ENCODE assay signal across 8 mouse cellular contexts in the genomic region with DNA sequence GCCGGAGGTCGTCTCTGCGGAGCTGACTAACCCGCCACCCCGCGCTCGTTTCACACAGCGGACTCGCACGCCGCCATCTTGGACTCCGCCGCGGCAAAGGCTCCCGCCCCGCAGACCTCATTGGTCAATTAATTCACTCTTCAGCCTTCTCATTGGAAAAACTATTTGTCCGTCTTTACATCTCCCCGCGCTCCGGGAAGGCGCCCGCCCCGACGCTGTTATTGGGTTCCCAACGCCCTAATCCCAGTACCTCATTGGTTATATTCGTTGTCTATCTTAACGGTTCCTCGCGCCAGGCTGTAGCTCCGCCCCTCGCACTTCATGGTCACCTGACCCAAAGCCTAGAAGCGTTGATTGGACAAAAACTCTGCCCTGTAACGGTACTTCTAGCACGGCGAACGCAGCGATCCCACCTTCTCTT. TPM values are rescaled to one million over a fixed set of nuclear protein-coding genes. Genes with fewer than 3 reads are reported as not detected.
DNase-seq lines count a peak whose midpoint lies in the region; ATAC-seq and TF ChIP-seq lines count a peak whose summit lies in the region.

No protein-coding gene starts in this region.

- under 1% methylated on average over 37 of the region's 37 CpGs for WGBS in forebrain, embryonic 13.5 days
- under 1% methylated on average over 37 of the region's 37 CpGs for WGBS in heart, postnatal 0 days
- under 1% methylated on average over 37 of the region's 37 CpGs for WGBS in liver, embryonic 16.5 days (ENCODE audit: insufficient replicate concordance)
- WGBS in neural tube, embryonic 13.5 days = under 1% methylated on average over 37 of the region's 37 CpGs

- peak; percentile 98 for ATAC-seq in forebrain, embryonic 13.5 days
- ATAC-seq in heart, postnatal 0 days (ENCODE audit: insufficient read depth, low read depth) = peak; percentile 93
- peak; percentile 87 for ATAC-seq in liver, embryonic 16.5 days (ENCODE audit: low read depth)
- ATAC-seq in neural tube, embryonic 13.5 days (ENCODE audit: low read depth) = peak; percentile 98

- peak overlapping the region; percentile 93 for H3K9ac ChIP-seq in forebrain, embryonic 13.5 days
- H3K9ac ChIP-seq in heart, postnatal 0 days (replicated peaks; ENCODE audit: low read depth, low read length) = peak overlapping the region; percentile 99
- H3K9ac ChIP-seq in liver, embryonic 16.5 days (ENCODE audit: low read depth, low read length) = peak overlapping the region; percentile 95
- H3K9ac ChIP-seq in neural tube, embryonic 13.5 days = peak overlapping the region; percentile 87

- H3K36me3 ChIP-seq in E14TG2a.4 (ENCODE audit: insufficient read depth, low read length) = peaks cover 41% of the 10 kb centered on the region
- H3K36me3 ChIP-seq in forebrain, embryonic 13.5 days (ENCODE audit: poor library complexity, severe bottlenecking) = peaks cover 16% of the 10 kb centered on the region
- peaks cover 12% of the 10 kb centered on the region for H3K36me3 ChIP-seq in heart, postnatal 0 days (replicated peaks; ENCODE audit: control insufficient read depth, insufficient read depth, low read length)
- H3K36me3 ChIP-seq in liver, embryonic 16.5 days (ENCODE audit: control insufficient read depth, insufficient read depth) = peaks cover 19% of the 10 kb centered on the region
- H3K36me3 ChIP-seq in neural tube, embryonic 13.5 days = peaks cover 14% of the 10 kb centered on the region

- peak overlapping the region; percentile 97 for H3K4me3 ChIP-seq in E14TG2a.4 (replicated peaks; ENCODE audit: low read length)
- H3K4me3 ChIP-seq in forebrain, embryonic 13.5 days = peak overlapping the region; percentile 98
- H3K4me3 ChIP-seq in heart, postnatal 0 days (ENCODE audit: low read depth, low read length) = peak overlapping the region; percentile 100
- H3K4me3 ChIP-seq in liver, embryonic 16.5 days (ENCODE audit: low read depth, low read length) = peak overlapping the region; percentile 99
- H3K4me3 ChIP-seq in neural tube, embryonic 13.5 days = peak overlapping the region; percentile 93

- peak overlapping the region; percentile 95 for H3K27ac ChIP-seq in forebrain, embryonic 13.5 days
- peak overlapping the region; percentile 99 for H3K27ac ChIP-seq in heart, postnatal 0 days (ENCODE audit: low read depth)
- H3K27ac ChIP-seq in liver, embryonic 16.5 days (ENCODE audit: low read length) = peak overlapping the region; percentile 99
- H3K27ac ChIP-seq in neural tube, embryonic 13.5 days (replicated peaks) = peak overlapping the region; percentile 95

- peaks cover 48% of the 10 kb centered on the region for H3K4me1 ChIP-seq in E14TG2a.4 (replicated peaks; ENCODE audit: low read depth, low read length)
- peaks cover 37% of the 10 kb centered on the region for H3K4me1 ChIP-seq in forebrain, embryonic 13.5 days
- H3K4me1 ChIP-seq in heart, postnatal 0 days (ENCODE audit: control insufficient read depth, insufficient read depth) = peaks cover 23% of the 10 kb centered on the region
- peaks cover 20% of the 10 kb centered on the region for H3K4me1 ChIP-seq in liver, embryonic 16.5 days (ENCODE audit: control insufficient read depth, low read depth, low read length)
- H3K4me1 ChIP-seq in neural tube, embryonic 13.5 days (replicated peaks) = peaks cover 44% of the 10 kb centered on the region

- no peak for TF ChIP-seq EP300 in heart, postnatal 0 days (IDR thresholded peaks at IDR 0.05; ENCODE audit: low read depth)

- H3K9me3 ChIP-seq in E14TG2a.4 (ENCODE audit: low read length) = no peaks in the 10 kb centered on the region
- no peaks in the 10 kb centered on the region for H3K9me3 ChIP-seq in forebrain, embryonic 13.5 days (replicated peaks)
- H3K9me3 ChIP-seq in heart, postnatal 0 days (replicated peaks; ENCODE audit: control insufficient read depth, low read length) = no peaks in the 10 kb centered on the region
- H3K9me3 ChIP-seq in liver, embryonic 16.5 days (replicated peaks; ENCODE audit: control insufficient read depth, low read length) = no peaks in the 10 kb centered on the region
- H3K9me3 ChIP-seq in neural tube, embryonic 13.5 days = no peaks in the 10 kb centered on the region

- peak; percentile 96 for DNase-seq in cerebellum, adult 11 months
- DNase-seq in heart, postnatal 0 days (ENCODE audit: low spot score) = peak; percentile 100
- DNase-seq in kidney, postnatal 4 days = peak; percentile 91 to 96
- peak; percentile 95 for DNase-seq in testis, postnatal 10 days (ENCODE audit: low spot score)

- no peak for TF ChIP-seq CTCF in E14TG2a.4 (conservative IDR thresholded peaks at IDR 0.05; ENCODE audit: low read length)
- TF ChIP-seq CTCF in heart, postnatal 0 days (IDR thresholded peaks at IDR 0.05; ENCODE audit: low read depth) = no peak

- peak overlapping the region; percentile 98 for H3K4me2 ChIP-seq in forebrain, embryonic 13.5 days
- H3K4me2 ChIP-seq in heart, postnatal 0 days (ENCODE audit: low read depth, low read length) = peak overlapping the region; percentile 91
- H3K4me2 ChIP-seq in liver, embryonic 16.5 days (ENCODE audit: low read depth, low read length) = peak overlapping the region; percentile 91
- peak overlapping the region; percentile 98 for H3K4me2 ChIP-seq in neural tube, embryonic 13.5 days

- H3K27me3 ChIP-seq in E14TG2a.4 (ENCODE audit: insufficient read depth, low read length) = no peaks in the 10 kb centered on the region
- no peaks in the 10 kb centered on the region for H3K27me3 ChIP-seq in forebrain, embryonic 13.5 days
- H3K27me3 ChIP-seq in heart, postnatal 0 days (ENCODE audit: control insufficient read depth, insufficient read depth, low read length) = no peaks in the 10 kb centered on the region
- H3K27me3 ChIP-seq in liver, embryonic 16.5 days (ENCODE audit: control insufficient read depth, insufficient read depth, low read depth, low read length) = no peaks in the 10 kb centered on the region
- H3K27me3 ChIP-seq in neural tube, embryonic 13.5 days = no peaks in the 10 kb centered on the region

RNA-seq across cellular contexts. Expression of a gene that starts 0.5 kb away (rescaled TPM):
- 14.8 and 15.4 TPM in 2 replicates for polyA plus RNA-seq in forebrain, embryonic 13.5 days (2015; fragmentation: Nextera tagmentation; extraction: Ambion mirVana)
- total RNA-seq in heart, postnatal 0 days (2014; rRNA removed; ENCODE audit: low replicate concordance) = 22.8 and 25.5 TPM in 2 replicates
- polyA plus RNA-seq in heart, postnatal 0 days (2015; fragmentation: Nextera tagmentation; extraction: Ambion mirVana) = 8.3 and 8.4 TPM in 2 replicates
- polyA plus RNA-seq in liver, embryonic 16.5 days (2015; fragmentation: Nextera tagmentation; extraction: Ambion mirVana) = 8.1 and 8.2 TPM in 2 replicates
- polyA plus RNA-seq in neural tube, embryonic 13.5 days (2015; fragmentation: Nextera tagmentation; extraction: Ambion mirVana) = 8.4 TPM in 2 replicates

RNA-seq across cellular contexts. Expression of a gene that starts 41.9 kb away (rescaled TPM):
- polyA plus RNA-seq in forebrain, embryonic 13.5 days (2015; fragmentation: Nextera tagmentation; extraction: Ambion mirVana) = 2.4 and 3.1 TPM in 2 replicates
- 2.1 TPM in 1 of 2 replicates, not detected in the other for total RNA-seq in heart, postnatal 0 days (2014; rRNA removed; ENCODE audit: low replicate concordance)
- 0.90 and 0.91 TPM in 2 replicates for polyA plus RNA-seq in heart, postnatal 0 days (2015; fragmentation: Nextera tagmentation; extraction: Ambion mirVana)
- 0.30 and 0.39 TPM in 2 replicates for polyA plus RNA-seq in liver, embryonic 16.5 days (2015; fragmentation: Nextera tagmentation; extraction: Ambion mirVana)
- 1.9 and 2.0 TPM in 2 replicates for polyA plus RNA-seq in neural tube, embryonic 13.5 days (2015; fragmentation: Nextera tagmentation; extraction: Ambion mirVana)

RNA-seq across cellular contexts. Expression of a gene that starts 54.3 kb away (rescaled TPM):
- 227 and 246 TPM in 2 replicates for polyA plus RNA-seq in forebrain, embryonic 13.5 days (2015; fragmentation: Nextera tagmentation; extraction: Ambion mirVana)
- total RNA-seq in heart, postnatal 0 days (2014; rRNA removed; ENCODE audit: low replicate concordance) = 114 and 126 TPM in 2 replicates
- polyA plus RNA-seq in heart, postnatal 0 days (2015; fragmentation: Nextera tagmentation; extraction: Ambion mirVana) = 187 and 193 TPM in 2 replicates
- polyA plus RNA-seq in liver, embryonic 16.5 days (2015; fragmentation: Nextera tagmentation; extraction: Ambion mirVana) = 88.2 and 90.1 TPM in 2 replicates
- polyA plus RNA-seq in neural tube, embryonic 13.5 days (2015; fragmentation: Nextera tagmentation; extraction: Ambion mirVana) = 220 and 227 TPM in 2 replicates

Comparison
In these comparisons a context has a peak if more than half of its experiments do, and no peak if none do; other contexts are left out.
1. Peak in every context shown above with its lines: DNase-seq, ATAC-seq, H3K4me3 ChIP-seq and H3K27ac ChIP-seq.